Mouse (Mus musculus) gastrocnemius, postnatal 4 days (tissue): ENCODE data around the gene Socs3. TPM values are rescaled to one million over a fixed set of nuclear protein-coding genes. Genes with fewer than 3 reads are reported as not detected.
A peak's percentile ranks its signal among the peaks of the same experiment; 100 is the strongest.

Source experiments
- DNase-seq, 2 experiments: peaks; one replicate each; pipeline ENCODE4 v3.0.0; 2021 to 2022; ENCODE audit warnings: low spot score in 2 of 2, mixed read lengths in 2 of 2
- long read RNA-seq, 2 experiments: library from polyadenylated mRNA; stranded (forward); transcript quantifications; one replicate each; pipeline ENCODE4 v2.0.0; 2021
- total RNA-seq, 2 experiments: library from RNA; stranded (reverse); gene quantifications; 2 replicates each; pipeline ENCODE4 v1.2.3; 2021

The Socs3 gene
- total RNA-seq, result 10 to 100 TPM; 14.0 to 14.8 TPM
- long read RNA-seq, experiment 1, transcript Socs3-201 (2 exons, 2,552 nt), result major isoform, 50 of 56 reads
- long read RNA-seq, experiment 1, partial matches to known transcripts, result 0 of 56 reads
- long read RNA-seq, experiment 1, other reads (novel, unspliced or antisense), result 6 of 56 reads
- long read RNA-seq, experiment 2, transcript Socs3-201 (2 exons, 2,552 nt), result major isoform, 47 of 53 reads
- long read RNA-seq, experiment 2, partial matches to known transcripts, result 0 of 53 reads
- long read RNA-seq, experiment 2, other reads (novel, unspliced or antisense), result 6 of 53 reads

- peak; percentile 94 to 95 for DNase-seq
Observed at GRCm38 (mm10) chr11:117969945-117970872, at the start of gene Socs3. Gene Socs3 (minus strand): TSS chr11:117970047.

GRCm38 (mm10) chr11:118018328-118018727, 48.5 kb upstream of the Socs3 start:
- DNase-seq, result no peak

- no peak for DNase-seq
Observed at GRCm38 (mm10) chr11:118015381-118016145, 45.7 kb upstream of the Socs3 start.

GRCm38 (mm10) chr11:118014391-118014995, 44.6 kb upstream of the Socs3 start:
- DNase-seq, result no peak

GRCm38 (mm10) chr11:118013339-118013738, 43.5 kb upstream of the Socs3 start:
- no peak for DNase-seq

GRCm38 (mm10) chr11:118012595-118012994, 42.7 kb upstream of the Socs3 start:
- DNase-seq, result no peak

GRCm38 (mm10) chr11:118009865-118010571, 40.2 kb upstream of the Socs3 start:
- no peak for DNase-seq

- DNase-seq, result no peak
Observed at GRCm38 (mm10) chr11:118008843-118009242, 39.0 kb upstream of the Socs3 start.

- no peak for DNase-seq
Observed at GRCm38 (mm10) chr11:118008144-118008805, 38.4 kb upstream of the Socs3 start.

GRCm38 (mm10) chr11:118007460-118008143, 37.8 kb upstream of the Socs3 start:
- DNase-seq, result no peak

GRCm38 (mm10) chr11:118004217-118004616, 34.4 kb upstream of the Socs3 start:
- DNase-seq, result no peak

- DNase-seq, result no peak
Observed at GRCm38 (mm10) chr11:118003718-118004117, 33.9 kb upstream of the Socs3 start.

- DNase-seq, result no peak
Observed at GRCm38 (mm10) chr11:118003176-118003575, 33.3 kb upstream of the Socs3 start.

- no peak for DNase-seq
Observed at GRCm38 (mm10) chr11:118000565-118001215, 30.8 kb upstream of the Socs3 start.

GRCm38 (mm10) chr11:118000083-118000482, 30.2 kb upstream of the Socs3 start:
- no peak for DNase-seq

GRCm38 (mm10) chr11:117999260-117999934, 29.6 kb upstream of the Socs3 start:
- no peak for DNase-seq

GRCm38 (mm10) chr11:117998356-117998755, 28.5 kb upstream of the Socs3 start:
- no peak for DNase-seq

- no peak for DNase-seq
Observed at GRCm38 (mm10) chr11:117997085-117997484, 27.2 kb upstream of the Socs3 start.
